Mouse (Mus musculus): ENCODE data around the gene Mrps21.
"Not testable (repeated sequence)": the region's sequence is repeated elsewhere in the genome, so short reads cannot be mapped to it uniquely, and the experiment has no call there.

Gene Mrps21

GRCm38 (mm10) chr3:95871392-95871867 lies at the start of gene Mrps21:
TSS of gene Mrps21 (minus strand) at chr3:95871519.
- peak; percentile 66 to 67 for DNase-seq (ENCODE audit: low read depth in 2 of 2, low spot score in 2 of 2)

- not testable (repeated sequence) for DNase-seq (ENCODE audit: low read depth in 2 of 2, low spot score in 2 of 2)
Observed at GRCm38 (mm10) chr3:95920532-95920931, 49.2 kb upstream of the Mrps21 start.

GRCm38 (mm10) chr3:95916760-95917159 lies 45.4 kb upstream of the Mrps21 start:
- no peak for DNase-seq (ENCODE audit: low read depth in 2 of 2, low spot score in 2 of 2)

- no peak for DNase-seq (ENCODE audit: low read depth in 2 of 2, low spot score in 2 of 2)
Observed at GRCm38 (mm10) chr3:95914706-95915105, 43.4 kb upstream of the Mrps21 start.

GRCm38 (mm10) chr3:95907613-95908012 lies 36.3 kb upstream of the Mrps21 start:
- no peak for DNase-seq (ENCODE audit: low read depth in 2 of 2, low spot score in 2 of 2)

- peak; percentile 59 to 78 for DNase-seq (ENCODE audit: low read depth in 2 of 2, low spot score in 2 of 2)
Observed at GRCm38 (mm10) chr3:95906860-95907259, 35.5 kb upstream of the Mrps21 start.

- DNase-seq (ENCODE audit: low read depth in 2 of 2, low spot score in 2 of 2): peak in 1 of 2 experiments; percentile 40
Observed at GRCm38 (mm10) chr3:95905940-95906492, 34.7 kb upstream of the Mrps21 start.

- DNase-seq (ENCODE audit: low read depth in 2 of 2, low spot score in 2 of 2): peak in 1 of 2 experiments; percentile 42
Observed at GRCm38 (mm10) chr3:95905146-95905939, 34.0 kb upstream of the Mrps21 start.

GRCm38 (mm10) chr3:95904568-95904967 lies 33.2 kb upstream of the Mrps21 start, which contains the start of gene Car14:
TSS of gene Car14 (minus strand) at chr3:95904691.
- no peak for DNase-seq (ENCODE audit: low read depth in 2 of 2, low spot score in 2 of 2)

- no peak for DNase-seq (ENCODE audit: low read depth in 2 of 2, low spot score in 2 of 2)
Observed at GRCm38 (mm10) chr3:95903753-95904502, 32.6 kb upstream of the Mrps21 start.

GRCm38 (mm10) chr3:95902643-95903042 lies 31.3 kb upstream of the Mrps21 start:
- no peak for DNase-seq (ENCODE audit: low read depth in 2 of 2, low spot score in 2 of 2)

- no peak for DNase-seq (ENCODE audit: low read depth in 2 of 2, low spot score in 2 of 2)
Observed at GRCm38 (mm10) chr3:95902373-95902625, 31.0 kb upstream of the Mrps21 start.

GRCm38 (mm10) chr3:95901616-95902372 lies 30.5 kb upstream of the Mrps21 start:
- no peak for DNase-seq (ENCODE audit: low read depth in 2 of 2, low spot score in 2 of 2)

GRCm38 (mm10) chr3:95899800-95900524 lies 28.6 kb upstream of the Mrps21 start:
- no peak for DNase-seq (ENCODE audit: low read depth in 2 of 2, low spot score in 2 of 2)

GRCm38 (mm10) chr3:95895501-95895900 lies 24.2 kb upstream of the Mrps21 start:
- DNase-seq (ENCODE audit: low read depth in 2 of 2, low spot score in 2 of 2): not testable (repeated sequence)

- DNase-seq (ENCODE audit: low read depth in 2 of 2, low spot score in 2 of 2): no peak
Observed at GRCm38 (mm10) chr3:95894317-95895160, 23.2 kb upstream of the Mrps21 start.

- peak; percentile 91 to 95 for DNase-seq (ENCODE audit: low read depth in 2 of 2, low spot score in 2 of 2)
Observed at GRCm38 (mm10) chr3:95893606-95894316, 22.4 kb upstream of the Mrps21 start, which contains the start of gene Aph1a. TSS of gene Aph1a (plus strand) at chr3:95893969.

GRCm38 (mm10) chr3:95893126-95893525 lies 21.8 kb upstream of the Mrps21 start:
- DNase-seq (ENCODE audit: low read depth in 2 of 2, low spot score in 2 of 2): no peak
